Mouse (Mus musculus): Measurements from ENCODE around the gene Gm20521.
"Not testable (repeated sequence)": the region's sequence is repeated elsewhere in the genome, so short reads cannot be mapped to it uniquely, and the experiment has no call there.

Gm20521 gene

DNA sequence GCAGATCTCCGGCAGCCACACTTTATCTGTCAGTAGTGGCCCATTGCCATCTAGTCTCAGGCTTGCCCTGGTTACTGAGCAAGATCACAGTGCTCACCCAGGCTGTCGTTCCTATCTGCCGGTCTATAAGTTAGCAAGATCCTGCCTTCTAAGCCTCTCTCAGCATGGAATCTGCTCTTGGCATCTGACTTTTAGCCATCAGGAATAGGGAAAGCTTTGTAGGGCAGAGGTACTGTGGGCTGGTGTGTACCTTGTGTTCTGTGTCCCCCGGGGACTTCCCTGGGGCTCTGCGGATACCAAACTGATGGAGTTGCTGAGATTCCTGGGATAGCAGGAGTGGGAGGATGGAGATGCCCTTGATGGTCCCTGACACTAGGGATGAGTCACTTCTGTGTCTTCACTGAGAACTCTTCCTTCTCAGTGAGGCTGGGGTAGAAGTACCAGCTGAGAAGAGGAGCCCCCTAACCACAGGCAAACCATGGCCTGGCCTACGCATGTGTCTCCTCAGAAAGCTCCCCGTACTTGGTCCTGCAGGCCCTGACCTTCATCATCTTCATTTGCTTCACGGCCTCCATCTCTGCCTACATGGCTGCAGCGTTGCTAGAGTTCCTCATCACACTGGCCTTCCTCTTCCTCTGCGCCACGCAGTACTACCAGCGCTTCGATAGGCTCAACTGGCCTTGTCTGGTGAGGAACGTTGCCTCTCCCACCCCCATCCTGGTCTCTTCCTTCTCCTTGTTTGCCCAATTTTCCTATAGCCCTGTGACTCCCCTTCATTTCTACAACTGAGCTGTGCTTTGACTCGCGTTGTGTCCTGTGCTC, 54.3 kb downstream of the Gm20521 start:
- DNase-seq = no peak

- no peak for DNase-seq
Measured at GRCm38 (mm10) chr14:54938431-54939219, 55.4 kb downstream of the Gm20521 start.

DNA sequence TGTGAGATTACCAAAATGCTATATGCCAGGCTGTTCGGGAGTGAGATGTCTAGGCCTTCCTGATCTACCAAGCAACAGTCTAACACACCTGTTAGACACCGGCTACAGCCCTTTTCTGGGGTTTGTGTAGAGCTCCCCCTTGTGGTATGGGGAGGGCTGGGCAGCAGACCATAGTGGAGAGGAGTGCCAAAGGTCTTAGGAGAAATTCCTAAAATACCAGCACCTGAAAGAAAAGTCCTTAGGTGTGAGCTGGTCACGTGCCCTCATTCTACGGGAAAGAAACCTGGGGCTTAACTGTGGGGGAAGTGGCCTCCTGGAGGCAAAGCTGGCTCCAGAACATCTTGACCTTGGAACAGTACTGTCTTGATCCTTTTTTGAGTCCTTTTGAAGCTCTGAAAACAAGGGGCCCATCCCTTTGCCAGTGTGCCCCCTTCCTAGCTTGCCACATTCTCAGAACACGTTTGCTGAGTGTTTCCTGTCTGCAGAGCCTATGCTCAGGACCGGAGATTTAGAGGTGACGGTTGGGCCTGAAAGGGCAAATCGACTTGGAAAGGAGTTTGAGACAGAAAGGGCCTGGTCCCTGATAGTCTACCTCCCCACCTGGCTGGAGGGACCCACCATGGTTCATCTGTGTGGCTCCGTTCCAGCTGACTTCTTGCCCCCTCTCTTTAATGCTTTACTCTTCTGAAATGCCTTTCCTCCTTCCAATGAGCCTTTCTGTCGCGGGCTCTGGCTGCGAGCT, 56.4 kb downstream of the Gm20521 start:
- DNase-seq = peak; percentile 62 to 75

- DNase-seq = no peak
Measured at GRCm38 (mm10) chr14:54940176-54940530, 56.9 kb downstream of the Gm20521 start.

- DNase-seq = no peak
Measured at GRCm38 (mm10) chr14:54941024-54941978, 58.1 kb downstream of the Gm20521 start.

GRCm38 (mm10) chr14:54942479-54942878, 59.2 kb downstream of the Gm20521 start:
- DNase-seq = no peak

GRCm38 (mm10) chr14:54943971-54944370, 60.7 kb downstream of the Gm20521 start:
- no peak for DNase-seq

GRCm38 (mm10) chr14:54944939-54945338, 61.7 kb downstream of the Gm20521 start:
- no peak for DNase-seq

DNA sequence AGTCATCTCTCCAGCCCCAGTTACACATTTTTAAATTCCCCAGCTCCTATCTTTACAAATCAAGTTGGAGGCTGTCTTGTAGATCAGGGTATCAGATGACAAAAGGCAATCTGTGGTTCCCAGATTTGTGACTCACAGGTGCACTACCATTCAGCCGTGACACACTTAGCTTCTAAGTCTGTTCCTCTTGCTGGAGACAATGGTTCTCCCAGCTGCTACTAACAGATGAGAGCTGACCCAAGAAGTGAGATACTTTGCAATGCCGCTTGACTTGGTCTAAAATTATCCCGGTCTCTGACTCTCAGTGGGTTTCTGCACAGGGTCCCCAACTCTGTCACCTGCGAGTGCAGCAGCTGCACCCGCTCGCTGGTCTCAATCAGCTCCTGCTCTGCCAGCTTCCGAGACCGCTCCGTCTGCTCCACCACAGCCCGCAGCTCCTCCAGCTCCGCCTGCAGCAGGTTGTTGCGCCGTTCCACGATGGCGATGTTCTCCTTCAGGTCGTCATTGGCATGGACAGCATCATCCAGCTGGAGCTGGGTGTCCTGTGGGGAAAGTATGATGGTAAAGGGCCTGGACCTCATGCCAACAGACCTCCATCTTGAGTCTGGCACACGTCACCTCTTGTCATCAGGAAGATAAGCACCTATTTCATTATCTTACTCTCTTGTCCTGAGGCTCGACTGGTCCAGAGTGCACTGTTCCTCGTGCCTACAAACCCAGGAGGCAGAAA, 62.9 kb downstream of the Gm20521 start:
- no peak for DNase-seq

GRCm38 (mm10) chr14:54947008-54947407, 63.8 kb downstream of the Gm20521 start:
- not testable (repeated sequence) for DNase-seq

Data from cerebellum, postnatal 25 days (tissue).